Mouse (Mus musculus): ENCODE measurements at regions not wholly inside any gene's neighbourhood (a gene's known extent, or its start where the extent isn't known, plus 50 kb on each side); places are given as distances from the start of the nearest gene placed in this dataset.

DNA sequence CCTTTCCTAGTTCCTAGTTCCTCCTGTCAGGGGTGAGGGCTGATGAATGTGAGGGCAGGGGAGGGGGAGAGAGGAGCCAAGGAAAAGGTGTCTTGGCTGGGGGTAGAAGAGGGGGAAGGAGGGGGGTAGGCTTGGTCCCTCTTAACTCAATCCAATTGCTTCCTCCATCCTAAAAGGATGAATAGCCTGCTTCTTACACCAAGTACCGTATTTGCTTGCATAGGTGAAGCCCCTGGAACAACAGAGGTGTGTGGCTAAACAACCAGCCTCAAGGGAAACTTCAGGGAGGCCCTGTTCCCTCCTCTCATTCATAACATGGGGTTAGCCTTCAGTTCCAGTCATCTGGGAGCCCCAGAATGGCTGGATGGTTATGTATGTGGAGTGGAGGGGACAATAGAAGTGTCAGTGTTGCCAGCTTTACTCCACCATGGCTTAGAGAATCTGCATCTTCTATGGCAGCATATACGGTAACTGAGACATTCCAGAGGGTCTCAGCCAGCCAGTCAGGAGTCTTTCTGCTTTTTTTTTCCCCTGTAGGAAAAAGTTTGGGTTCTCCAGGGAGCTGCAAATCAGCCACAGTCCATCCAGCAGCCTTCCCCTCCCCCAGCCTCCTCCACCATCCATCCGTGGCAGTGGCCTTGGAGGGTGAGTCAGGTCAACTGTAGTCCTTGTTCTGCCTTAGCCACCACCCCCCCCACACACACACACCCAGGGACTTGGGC, 100.2 kb upstream of the Ccnd2 start:
- intact Hi-C loops (cut with DNase I) = no loop called here
- no peak for DNase-seq

DNA sequence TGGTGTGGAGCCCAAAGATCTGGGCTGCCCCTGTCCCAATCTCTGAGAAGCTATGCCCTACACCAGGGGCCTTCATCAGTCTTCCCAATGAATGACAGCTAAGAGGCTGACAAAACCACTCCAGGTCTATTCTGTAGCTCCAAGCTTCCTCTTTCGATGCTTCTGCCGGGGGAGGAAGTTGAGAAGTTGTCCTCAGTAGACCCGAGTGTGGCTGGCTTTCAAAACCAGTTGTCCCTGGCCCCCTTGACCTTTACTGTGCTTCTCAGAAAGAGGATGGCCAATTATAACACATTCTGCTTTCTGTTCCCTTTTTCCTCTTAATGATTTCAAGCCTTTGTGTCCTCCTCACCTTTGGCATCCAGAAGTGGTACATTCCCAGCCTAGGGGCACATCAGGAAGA, 101.9 kb upstream of the Ccnd2 start:
- intact Hi-C loops (cut with DNase I) = no loop called here
- DNase-seq = no peak

DNA sequence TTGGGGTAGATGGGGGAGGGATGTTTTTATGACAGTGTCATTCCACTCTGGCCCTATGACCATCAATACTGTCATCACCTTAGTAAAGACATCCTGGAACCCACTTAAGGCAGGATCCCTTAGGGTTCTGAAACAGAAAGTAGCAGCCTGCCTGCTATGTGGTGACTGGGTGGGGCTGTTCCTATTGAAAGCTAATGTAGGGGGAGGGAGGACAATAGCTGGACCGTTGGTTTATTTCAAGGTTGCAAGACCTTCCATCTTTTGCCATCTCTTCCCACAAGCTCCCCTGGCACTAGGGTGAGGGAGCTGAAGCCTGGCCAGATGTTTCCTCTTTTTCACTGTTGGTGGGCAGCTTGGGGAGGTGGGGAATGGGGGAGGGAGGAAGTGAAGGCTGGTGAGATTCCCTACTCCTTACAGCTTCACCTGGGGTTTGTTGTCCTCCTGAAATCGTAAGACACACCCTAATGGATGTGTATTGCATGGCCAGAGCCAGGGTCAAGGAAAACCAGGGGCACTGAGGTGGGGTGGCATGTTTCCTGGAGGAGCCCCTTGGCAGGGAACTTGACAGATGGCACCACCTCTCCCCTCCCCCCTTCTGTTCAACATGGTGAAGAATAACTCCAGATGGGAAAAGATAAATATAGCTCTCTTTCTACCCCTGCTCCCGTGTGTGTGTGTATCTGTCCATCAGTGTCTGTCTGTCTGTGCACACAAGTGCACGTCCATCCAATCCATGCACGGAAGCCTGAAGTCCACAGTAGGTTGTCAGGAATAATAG, 112.1 kb upstream of the Ccnd2 start:
- DNase-seq = no peak
- intact Hi-C loops (cut with DNase I) = no loop called here

DNA sequence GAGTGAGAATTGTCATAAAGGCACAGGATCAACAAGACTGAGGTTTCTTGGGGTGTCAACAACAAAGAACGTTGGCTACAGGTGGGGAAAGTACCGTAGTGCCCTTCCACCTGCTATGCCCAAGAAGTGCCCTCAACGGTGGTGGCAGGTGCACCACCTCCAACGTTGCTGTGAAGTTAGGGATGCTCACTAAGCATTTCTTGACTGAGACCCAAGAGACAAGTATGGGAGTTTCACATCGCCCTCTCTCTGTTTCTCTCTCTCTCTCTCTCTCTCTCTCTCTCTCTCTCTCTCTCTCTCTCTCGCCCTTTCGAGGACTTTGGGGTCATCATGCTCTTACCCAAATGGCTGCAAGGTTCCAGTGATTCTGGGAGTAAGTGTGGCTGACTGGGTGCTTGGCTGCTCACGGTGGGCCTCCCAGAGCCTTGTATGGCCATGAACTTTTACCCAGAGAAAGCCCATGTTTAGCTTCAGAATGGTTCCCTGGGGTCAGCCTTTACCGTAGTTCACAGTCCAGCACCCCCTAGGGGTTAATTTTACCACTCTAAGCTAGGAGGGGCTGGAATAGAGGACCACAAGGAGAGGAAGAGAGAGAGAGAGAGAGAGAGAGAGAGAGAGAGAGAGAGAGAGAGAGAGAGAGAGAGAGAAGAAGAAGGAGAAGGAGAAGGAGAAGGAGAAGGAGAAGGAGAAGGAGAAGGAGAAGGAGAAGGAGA, 113.2 kb upstream of the Ccnd2 start:
- intact Hi-C loops (cut with DNase I) = loop anchor here (5.0 kb wide), 1 partner anchor 92 kb away; no protein-coding TSS in a partner anchor

DNA sequence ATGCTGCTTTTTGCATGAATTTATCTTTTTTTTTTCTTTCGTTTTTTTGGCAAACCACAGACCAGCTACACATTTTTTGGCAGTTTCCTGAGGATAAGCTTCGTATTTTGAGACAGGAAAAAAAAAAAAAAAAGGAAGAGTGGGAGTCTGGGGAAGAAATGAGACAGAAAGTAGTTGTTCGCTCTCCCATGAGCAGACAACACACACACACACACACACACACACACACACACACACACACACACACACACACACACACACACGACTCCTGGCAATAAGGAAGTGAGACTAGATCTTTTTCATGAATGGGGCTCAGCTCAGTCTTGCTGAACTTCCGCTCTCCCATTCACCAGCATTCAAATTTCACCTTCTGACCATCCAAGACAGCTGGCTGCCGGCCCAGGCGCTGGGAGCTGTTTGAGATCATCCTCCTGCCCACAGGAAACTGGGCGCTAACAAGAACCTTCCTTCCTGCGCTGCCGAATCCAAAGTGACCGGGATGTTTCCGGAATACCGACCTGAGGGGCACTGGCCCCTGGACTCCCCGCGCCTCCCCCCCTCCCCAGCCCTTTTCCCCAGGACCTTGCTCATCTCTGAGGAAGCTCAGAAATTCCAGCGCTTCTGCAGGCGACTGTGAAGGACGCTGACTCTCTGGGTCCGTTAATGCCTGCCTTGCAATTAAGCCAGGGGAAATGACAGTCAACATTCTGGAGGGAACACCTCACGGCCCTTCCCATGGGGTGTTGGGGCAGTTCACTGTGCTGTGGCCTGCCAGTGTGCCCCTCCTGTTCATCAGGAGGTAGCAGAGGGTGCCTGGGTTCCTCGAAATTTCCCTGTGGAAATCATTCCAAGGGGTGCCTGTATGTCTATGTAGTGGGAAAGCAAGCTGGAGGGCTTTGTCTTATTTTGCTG, 114.2 kb upstream of the Ccnd2 start:
- DNase-seq = peak; percentile 88 to 89
- intact Hi-C loops (cut with DNase I) = loop anchor here (5.0 kb wide), 1 partner anchor 91 kb away; no protein-coding TSS in a partner anchor

More for the DNA sequence above, 113.2 kb upstream of the Ccnd2 start:
- DNase-seq = no peak

DNA sequence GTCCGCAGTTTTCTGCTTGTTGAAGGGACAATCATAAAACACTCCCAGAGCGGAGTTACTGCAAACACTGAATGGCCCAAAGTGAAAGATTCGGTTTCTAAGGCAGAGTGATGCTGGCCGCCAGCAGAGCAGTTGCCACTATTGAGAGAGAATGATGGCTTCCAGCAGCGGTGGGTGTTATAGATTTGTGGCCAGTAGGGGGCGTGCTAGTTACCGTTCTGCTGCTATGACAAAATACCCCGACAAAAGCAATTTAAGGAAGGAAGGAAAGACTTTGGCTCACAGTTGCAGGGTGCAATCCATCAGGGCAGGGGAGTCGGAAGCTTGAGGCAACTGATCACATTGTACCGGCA, 114.8 kb upstream of the Ccnd2 start:
- intact Hi-C loops (cut with DNase I) = loop anchor here (5.0 kb wide), 1 partner anchor 91 kb away; no protein-coding TSS in a partner anchor
- DNase-seq = peak; percentile 24 to 39

DNA sequence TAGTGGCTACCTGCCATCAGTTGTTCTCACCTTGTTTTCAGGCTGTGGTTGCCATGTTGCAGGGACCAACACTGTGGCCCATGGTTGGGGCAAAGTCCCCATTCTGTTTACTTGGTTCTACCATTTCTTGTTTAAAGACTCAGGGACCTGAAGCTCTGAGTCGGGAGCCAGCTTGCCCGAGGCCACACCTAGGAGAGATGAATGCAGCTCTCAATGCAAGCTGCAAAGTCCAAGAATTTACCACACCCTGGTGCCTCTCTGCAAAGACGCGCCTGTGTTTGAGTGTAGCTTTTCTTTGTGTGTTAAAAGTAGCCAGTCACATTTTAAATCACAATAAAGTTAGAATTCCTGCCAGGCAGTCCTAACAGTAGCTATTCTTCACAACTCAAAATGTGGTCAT, 117.0 kb upstream of the Ccnd2 start:
- intact Hi-C loops (cut with DNase I) = loop anchor here (5.0 kb wide), 1 partner anchor 88 kb away; no protein-coding TSS in a partner anchor
- DNase-seq = no peak

DNA sequence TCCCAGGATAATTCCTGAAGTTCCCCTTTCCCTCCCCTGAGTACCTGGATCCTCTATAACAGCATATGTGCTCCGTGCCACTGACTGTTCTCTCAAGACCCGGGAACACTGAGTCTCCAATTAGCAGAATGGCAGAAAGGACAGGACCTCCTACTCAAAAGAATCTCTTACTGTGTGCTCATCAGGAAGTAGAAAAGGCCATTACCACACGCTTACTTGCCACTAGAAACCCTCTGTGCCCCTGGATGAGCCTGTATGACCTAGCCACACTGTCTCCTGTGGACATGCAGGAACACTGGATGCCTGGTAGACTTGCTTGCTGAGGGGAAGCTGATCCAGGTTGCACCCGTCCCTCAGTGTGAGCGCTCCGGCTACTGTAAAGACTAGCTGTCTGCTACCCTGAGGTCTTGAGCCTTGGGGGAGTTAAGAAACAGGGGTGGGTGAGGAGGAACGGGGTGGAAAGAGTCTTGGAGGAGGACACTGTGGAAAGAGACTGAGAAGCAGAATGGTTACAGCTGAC, 117.6 kb upstream of the Ccnd2 start:
- no peak for DNase-seq

DNA sequence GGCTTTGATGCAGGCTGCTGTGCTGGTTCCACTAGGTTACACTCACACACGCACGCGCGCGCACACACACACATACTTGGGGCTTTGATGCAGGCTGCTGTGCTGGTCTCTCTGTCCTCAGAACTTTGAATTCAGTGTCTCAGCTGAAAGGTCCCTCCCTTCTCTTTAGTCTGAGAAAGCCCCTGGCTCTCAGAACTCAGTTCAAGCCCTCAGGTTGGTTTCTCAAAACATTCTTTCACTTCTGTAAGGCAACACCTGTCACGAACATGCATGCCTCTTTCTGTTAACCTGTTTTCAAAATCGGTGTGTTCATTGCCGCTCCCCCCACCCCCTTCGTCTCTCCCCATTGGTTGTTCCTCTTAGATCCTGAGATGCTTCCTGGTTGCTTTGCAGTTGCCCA, 118.8 kb upstream of the Ccnd2 start:
- intact Hi-C loops (cut with DNase I) = no loop called here
- DNase-seq = no peak

More for the DNA sequence above, 117.6 kb upstream of the Ccnd2 start:
- intact Hi-C loops (cut with DNase I) = loop anchor here (5.0 kb wide), 1 partner anchor 88 kb away; no protein-coding TSS in a partner anchor

DNA sequence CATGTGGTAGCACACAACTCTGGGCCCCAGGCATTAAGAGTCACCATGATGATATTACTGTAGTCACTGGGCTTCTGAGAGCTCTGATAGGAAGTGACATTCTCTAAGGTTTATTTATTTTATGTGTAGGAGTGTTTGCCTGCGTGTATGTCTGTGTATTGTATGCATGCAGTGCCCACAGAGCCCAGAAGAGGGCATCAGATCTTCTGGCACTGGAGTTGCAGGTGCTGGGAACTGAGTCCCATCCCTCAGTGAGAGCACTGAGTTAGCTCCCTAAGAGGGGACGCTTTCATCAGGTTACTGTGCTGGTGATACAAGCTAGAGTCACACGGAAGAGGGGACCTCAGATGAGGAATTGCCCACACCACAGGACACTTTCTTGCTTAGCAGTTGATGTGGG, 119.4 kb upstream of the Ccnd2 start:
- no peak for DNase-seq
- intact Hi-C loops (cut with DNase I) = no loop called here

DNA sequence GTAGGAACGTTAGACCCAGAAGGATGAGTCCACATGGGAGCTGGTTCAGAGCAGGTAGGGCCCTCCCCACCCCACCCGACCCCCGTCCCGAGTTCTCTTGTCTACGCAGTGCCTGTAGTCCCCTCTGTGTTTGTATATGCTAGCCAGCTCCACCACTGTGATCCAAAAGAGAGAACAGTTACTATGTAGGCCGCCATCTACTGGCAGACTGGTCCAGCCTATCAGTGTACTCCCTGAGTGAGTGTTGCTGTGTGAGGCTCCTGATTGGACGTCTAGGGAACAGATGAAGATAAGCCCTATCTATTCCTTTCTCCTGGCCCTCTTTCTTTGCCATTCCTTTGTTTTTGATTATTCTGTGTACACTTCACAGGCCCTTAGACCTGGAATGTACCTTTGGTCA, 120.6 kb upstream of the Ccnd2 start:
- intact Hi-C loops (cut with DNase I) = no loop called here
- DNase-seq = peak; percentile 45

DNA sequence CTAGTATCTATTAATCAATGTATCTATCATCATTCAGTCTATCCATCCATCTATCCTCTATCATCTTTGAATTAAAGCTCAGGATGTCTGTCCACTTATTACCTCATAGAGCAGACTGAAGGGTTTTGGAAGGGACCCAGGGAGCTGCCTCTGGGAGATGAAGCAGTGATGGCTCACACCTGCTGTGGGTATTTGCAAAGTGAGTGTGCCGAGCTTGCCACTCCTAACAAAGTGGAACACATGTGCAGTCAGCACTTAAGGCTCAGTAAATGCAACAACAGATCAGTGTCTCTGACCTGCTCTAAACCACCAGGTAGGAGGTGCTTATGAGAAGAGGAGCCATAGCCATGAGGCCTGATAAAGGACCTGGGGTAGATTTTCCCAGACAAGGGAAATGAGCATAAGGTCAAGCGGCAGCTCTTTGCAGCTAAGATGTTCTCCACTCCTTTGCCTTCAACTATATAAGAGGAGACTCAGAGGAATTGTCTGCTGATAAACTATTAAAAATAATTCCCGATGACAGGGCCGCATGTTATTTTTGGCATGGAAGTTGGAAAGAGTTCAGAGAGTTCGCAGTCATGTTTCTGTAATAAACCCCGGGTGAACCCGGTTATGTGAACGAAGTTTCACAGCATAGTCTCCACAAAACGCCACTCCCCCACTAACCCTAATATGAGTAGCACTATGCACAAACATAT, 122.9 kb upstream of the Ccnd2 start:
- intact Hi-C loops (cut with DNase I) = loop anchor here (2.0 kb wide), 1 partner anchor 128 kb away; no protein-coding TSS in a partner anchor
- DNase-seq = peak; percentile 64 to 70

DNA sequence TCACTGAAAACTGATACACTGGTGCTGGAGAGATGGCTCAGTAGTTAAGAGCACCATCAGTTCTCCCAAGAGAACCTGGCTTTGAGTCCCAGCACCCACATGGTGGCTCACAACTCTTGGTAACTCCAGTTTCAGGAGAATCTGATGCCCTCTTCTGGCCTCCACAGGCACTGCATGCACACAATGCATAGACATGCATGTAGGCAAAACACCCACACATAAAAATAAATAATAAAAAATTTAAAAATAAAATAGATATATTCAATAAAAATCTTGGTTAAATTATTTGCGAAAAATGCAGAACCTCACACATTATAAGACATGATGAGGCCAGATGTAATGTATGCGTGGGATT, 123.4 kb upstream of the Ccnd2 start:
- DNase-seq = no peak
- intact Hi-C loops (cut with DNase I) = loop anchor here (2.0 kb wide), 1 partner anchor 129 kb away; no protein-coding TSS in a partner anchor

DNA sequence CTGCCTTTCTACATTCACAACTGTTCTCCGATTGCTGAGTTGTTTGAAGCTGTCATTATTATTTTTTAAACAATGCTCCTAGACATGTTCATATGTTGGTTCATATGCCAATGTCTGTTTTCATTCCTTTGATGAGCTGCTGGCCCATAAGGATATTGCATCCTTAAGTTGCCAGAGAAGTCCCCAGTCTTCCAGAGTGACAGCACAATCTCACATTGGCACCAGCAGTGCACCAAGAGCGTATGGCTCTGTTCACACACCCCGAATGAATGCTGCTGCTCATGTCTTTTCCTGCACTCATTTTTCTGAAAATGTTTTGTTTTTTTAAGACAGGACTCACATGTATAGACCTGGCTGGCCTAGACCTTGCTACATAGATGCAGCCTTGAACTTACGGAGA, 124.4 kb upstream of the Ccnd2 start:
- DNase-seq = no peak
- intact Hi-C loops (cut with DNase I) = no loop called here

DNA sequence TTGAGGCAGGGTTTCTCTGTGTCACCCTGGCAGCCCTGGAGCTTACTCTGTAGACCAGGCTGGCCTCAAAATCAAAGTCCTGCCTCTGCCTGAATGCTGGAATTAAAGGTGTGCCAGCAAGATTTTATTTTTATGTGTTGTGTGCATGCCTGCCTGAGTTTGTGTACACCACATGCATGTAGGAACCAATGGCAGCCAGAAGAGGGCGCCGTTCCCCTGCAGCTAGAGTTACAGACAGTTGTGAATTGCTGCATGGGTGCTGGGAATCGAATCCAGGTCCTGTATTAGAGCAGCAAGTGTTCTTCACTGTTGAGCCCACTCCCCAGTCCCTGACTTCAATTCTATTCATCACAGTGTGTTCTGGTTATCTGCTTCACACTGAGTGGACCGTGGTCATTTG, 126.4 kb upstream of the Ccnd2 start:
- DNase-seq = no peak
- intact Hi-C loops (cut with DNase I) = no loop called here

DNA sequence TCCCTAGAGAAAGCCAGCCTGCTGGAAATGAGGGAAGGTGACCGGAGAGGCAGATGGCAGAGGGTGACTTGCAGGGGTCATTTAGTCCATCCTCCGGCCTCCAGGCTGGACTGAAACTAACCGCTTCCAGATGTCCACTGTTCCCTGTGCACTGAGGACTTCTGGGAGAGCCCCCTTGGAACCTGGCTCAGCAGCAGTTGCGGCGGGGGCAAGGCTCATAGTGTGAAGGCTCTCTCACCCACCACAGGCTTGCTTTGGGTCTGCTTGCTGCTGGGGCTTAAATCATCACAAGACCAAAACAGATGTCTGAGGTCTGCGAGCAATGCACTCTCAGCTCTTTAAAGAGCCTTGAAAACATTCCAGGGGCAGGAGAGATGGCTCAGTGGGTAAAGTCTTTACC, 132.2 kb upstream of the Ccnd2 start:
- intact Hi-C loops (cut with DNase I) = no loop called here
- no peak for DNase-seq

DNA sequence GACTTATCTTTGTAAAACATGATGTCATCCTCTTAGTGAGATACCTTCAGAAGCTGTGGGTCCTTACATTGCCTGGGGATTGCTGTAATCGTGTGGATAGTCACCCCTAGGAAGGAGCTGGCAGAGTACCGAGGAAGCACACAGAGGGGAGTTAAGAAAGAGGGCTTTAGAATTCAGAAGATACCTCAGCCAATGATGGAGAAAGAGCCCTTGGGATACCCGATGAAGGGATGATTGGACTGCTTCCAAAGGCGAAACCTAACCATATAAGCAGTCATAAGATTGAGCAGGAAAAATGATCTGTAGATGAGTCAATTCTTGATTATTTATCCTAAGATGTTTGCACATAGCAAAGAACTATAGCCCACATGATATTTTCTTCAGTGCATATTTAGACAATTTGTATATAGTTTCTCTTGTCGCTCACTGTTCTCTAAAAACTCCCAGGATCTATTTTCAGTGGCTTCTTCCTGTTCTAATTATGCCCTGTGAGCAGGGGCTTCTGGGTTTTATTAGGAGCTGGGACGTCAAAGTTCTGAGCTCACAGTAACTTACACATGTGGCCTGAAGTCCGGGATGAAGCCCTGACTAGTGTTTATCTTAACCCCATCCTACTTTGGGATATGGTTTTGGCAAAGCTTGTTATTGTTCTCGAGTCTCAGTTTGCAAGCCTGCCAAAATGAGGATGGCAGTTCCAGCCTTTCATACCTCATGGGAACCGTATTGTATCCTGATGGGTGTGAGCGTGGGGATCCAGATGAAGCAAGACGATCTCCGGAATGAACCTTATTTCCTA, 134.9 kb upstream of the Ccnd2 start:
- intact Hi-C loops (cut with DNase I) = no loop called here
- no peak for DNase-seq

DNA sequence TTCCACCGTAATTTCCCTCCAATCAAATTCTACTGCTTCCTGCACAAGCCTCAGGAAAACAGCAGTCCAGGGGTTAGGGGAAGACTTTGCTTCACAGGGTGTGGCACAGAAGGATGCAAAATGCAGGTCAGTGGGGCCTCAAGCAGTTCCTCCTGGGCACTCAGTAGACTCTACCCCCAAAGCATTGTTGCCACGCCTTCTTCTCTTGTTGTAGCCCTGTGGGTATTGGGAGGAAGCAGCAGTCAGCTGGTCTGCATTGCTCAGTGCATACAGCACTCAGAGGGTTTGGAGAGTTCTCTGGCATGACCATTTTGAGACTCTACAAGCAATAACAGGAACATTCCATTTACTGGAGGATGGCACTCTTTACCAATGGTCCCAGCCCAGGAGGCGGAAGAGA, 137.0 kb upstream of the Ccnd2 start:
- intact Hi-C loops (cut with DNase I) = no loop called here

DNA sequence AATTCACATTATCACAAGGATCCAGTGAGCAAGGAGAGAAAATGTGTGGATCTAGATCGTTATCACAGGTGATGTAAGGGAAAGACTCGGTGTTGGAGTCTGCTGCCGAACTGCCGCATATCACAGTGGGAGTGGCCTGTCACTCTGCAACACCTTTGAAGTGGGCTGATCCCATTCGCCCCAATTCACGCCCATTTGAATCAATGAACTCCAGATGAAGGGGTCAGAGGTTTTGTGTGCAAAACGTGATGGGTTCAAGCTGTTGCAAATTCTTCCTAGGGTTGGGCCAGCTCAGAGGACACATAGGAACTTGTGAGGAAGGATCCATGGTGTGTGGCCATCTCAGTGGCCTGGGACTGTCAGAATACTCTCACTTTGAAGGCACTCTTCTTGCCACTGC, 139.9 kb upstream of the Ccnd2 start:
- no peak for DNase-seq
- intact Hi-C loops (cut with DNase I) = no loop called here

More for the DNA sequence above, 137.0 kb upstream of the Ccnd2 start:
- DNase-seq = no peak

All from heart, postnatal 10 days (tissue).